Mouse (Mus musculus): ENCODE data around the gene Zfp458.
"Not testable (repeated sequence)": the region's sequence is repeated elsewhere in the genome, so short reads cannot be mapped to it uniquely, and the experiment has no call there.

Gene Zfp458

GRCm38 (mm10) chr13:67278314-67278713, at the start of gene Zfp458:
Gene Zfp458, minus strand, starts transcription at chr13:67278466.
- DNase-seq (ENCODE audit: low spot score) = no peak

- DNase-seq (ENCODE audit: low spot score) = no peak
These were observed 28.5 kb upstream of the Zfp458 start for GRCm38 (mm10) chr13:67306718-67307117.

DNA sequence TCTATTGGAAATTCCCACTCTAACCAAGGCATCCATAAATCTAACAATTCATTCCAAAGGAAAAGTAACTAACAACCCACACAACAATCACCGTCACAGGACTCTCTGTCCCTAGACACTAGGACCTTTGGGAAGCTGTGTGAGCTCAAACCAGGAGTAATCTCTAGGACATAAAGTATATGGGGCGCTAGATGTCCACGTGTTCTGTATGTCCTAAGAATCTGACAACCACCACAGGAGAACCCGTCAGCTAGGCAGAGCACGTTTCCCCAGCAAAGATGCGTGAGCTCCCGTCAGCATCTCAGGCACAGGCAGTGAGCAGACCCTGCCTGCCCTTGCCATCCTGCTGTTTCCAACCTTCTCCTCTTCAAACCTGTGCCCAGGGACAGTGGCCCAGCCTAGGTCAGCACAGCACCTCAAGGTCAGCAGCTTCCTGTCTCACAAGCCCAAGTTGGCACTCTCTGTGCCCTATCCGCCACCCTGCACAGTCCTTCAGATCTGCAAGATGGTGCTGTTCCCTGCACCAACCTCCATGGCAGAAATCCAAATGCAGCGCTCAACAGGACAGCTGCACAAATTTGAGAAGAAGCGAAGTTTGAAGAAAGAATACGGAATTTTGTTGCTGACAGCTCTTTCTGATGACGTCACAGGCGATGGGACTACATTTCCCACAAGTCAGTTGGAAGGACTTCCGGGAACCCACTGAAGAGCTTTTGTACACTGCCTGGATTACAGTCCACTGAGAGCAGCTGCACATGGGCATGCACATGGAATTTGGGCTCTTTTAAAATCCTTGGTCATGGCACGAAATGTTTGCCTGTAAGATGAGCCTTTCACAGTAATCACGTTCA, 27.8 kb upstream of the Zfp458 start, which contains the start of gene Zfp457:
Gene Zfp457 (minus strand): TSS at position 664 of the 851 bp plus-strand sequence.
- peak; percentile 87 for DNase-seq (ENCODE audit: low spot score)

DNA sequence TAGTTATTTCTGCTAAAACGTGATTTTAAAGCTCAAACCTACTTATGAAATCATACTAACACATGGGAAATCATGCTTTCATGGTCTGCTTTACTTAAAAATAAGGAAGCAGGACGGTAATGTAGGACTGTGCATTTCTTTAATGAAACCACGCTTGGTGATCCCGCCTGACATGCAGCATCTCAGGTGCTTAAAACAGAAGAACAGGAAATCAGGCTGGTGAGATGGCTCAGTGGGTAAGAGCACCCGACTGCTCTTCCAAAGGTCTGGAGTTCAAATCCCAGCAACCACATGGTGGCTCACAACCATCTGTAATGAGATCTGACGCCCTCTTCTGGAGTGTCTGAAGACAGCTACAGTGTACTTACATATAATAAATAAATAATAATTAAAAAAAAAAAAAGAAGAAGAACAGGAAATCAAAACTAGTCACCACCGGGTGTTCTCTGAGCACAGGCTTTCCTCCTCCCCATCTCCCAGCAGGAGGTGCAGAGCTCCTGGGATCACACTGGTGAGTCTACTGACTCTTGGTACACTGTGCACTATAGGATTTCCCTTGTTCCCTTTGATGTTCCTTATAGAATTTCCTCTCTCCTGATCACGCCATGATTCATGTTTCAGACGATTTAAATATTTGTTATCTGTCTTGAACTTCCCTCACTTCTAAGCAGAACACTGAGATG, 8.7 kb downstream of the Zfp458 start:
- not testable (repeated sequence) for DNase-seq (ENCODE audit: low spot score)

DNA sequence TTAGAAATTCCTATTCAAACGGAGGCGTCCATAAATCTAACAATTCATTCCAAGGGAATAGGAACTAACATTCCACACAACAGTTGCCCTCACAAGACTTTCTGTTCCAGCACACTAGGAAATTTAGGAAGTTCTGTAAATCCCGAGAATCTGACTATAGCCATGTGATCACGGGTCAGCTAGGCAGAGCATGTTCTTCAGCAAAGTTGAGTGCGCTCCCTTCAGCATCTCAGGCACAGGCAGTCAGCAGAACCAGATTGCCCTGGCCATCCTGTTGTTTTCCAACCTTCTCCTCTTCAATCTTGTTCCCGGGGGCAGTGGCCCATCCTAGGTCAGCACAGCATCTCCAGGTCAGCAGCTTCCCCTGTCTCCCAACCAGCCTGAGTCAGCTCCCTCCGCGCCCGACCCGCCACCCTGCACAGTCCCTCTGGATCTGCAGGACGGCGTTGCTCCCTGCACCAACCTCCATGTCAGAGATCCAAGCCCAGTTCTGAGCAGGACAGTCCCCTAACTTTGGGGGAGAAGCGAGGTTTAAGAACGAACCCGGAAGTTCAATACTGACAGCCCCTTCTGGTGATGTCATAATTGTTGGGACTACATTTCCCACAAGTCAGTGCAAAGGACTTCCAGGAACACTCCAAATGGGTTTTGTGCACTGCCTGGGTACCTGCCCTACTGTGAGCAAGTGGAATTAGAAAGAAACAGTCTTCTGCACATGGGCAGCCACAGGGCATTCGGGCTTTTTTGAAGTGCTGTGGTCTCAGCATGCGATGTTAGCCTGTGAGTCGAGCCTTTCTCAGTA, 9.5 kb downstream of the Zfp458 start:
- DNase-seq (ENCODE audit: low spot score) = peak; percentile 86

- peak; percentile 12 for DNase-seq (ENCODE audit: low spot score)
These were observed 64.2 kb downstream of the Zfp458 start for GRCm38 (mm10) chr13:67214015-67214607.

All from T-cell, adult 2 months (primary cell).